Mouse (Mus musculus): ENCODE results near the gene Sh3gl3.

Gene Sh3gl3

GRCm38 (mm10) chr7:82173540-82173939 lies at the start of gene Sh3gl3:
Gene Sh3gl3 (plus strand): TSS chr7:82173840.
- DNase-seq = no peak

DNA sequence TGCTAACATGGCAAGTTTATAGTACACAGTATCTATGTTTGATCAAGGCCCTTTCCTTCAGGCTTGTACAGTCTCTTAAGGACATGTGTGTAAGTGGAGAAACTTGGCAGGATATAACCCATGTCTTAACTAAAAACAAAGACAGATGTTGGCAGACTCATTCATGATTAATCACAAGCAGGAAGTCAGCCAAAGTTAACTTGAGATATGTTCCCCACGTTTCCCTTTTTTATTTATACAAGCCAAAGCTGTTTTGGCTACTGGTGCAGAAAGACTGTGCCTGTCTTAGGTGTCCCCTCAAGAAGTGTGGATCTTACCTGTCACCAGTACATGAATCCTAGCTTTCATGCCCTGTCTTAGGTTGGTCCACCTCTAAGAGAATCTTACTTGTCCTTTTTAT lies 35.4 kb upstream of the Sh3gl3 start:
- DNase-seq = no peak

- DNase-seq = no peak
Measured at GRCm38 (mm10) chr7:82147151-82147550, 26.5 kb upstream of the Sh3gl3 start.

GRCm38 (mm10) chr7:82164681-82165080 lies 9.0 kb upstream of the Sh3gl3 start:
- DNase-seq = no peak

- peak; percentile 84 to 91 for DNase-seq
Measured at GRCm38 (mm10) chr7:82174571-82175326, 1.1 kb downstream of the Sh3gl3 start.

- DNase-seq = peak; percentile 29 to 33
Measured at GRCm38 (mm10) chr7:82175327-82175721, 1.7 kb downstream of the Sh3gl3 start.

DNA sequence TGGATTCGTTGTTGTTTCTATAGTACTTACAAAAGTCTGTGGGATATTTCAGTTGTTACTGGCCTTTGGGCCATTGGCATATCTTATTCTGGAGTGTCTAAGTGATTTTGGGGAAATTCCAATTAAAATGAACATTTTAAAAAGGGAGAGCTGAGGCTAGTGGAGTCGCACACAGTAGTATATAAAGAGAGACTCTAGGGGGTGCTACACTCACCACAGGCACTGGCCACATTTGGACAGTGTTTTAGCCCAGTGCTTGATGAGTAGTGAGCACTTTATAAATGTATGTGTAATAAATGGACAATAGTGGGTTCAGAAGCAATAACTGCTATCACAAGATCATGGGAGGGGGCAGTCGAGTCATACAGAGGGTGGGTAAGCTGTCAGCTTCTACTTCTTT lies 2.6 kb downstream of the Sh3gl3 start:
- DNase-seq = no peak

GRCm38 (mm10) chr7:82177336-82177735 lies 3.7 kb downstream of the Sh3gl3 start:
- DNase-seq = no peak

- DNase-seq = no peak
Measured at GRCm38 (mm10) chr7:82180919-82181318, 7.3 kb downstream of the Sh3gl3 start.

DNA sequence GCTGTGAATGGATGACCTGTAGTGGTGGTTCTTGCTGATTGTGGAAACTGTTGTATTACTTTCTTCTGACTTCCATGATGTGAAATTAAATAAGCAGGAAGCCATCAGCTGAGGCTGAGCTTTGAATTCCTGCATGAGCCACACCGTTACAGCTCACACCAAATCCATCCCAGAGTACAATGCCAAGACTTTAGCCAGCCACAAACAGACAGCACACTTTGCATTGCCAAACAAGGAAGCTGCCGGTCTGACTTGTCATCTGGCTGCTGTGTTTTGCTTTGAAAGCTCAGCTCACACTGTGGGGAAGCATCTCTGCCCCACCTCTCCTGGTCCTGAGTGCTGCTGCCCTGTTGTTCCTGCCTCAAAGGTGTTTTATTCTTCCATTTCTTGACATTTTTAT lies 9.1 kb downstream of the Sh3gl3 start:
- no peak for DNase-seq

GRCm38 (mm10) chr7:82191604-82192003 lies 18.0 kb downstream of the Sh3gl3 start:
- DNase-seq = no peak

- DNase-seq = no peak
Measured at GRCm38 (mm10) chr7:82192512-82192911, 18.9 kb downstream of the Sh3gl3 start.

- peak; percentile 10 to 19 for DNase-seq
Measured at GRCm38 (mm10) chr7:82203111-82203510, 29.5 kb downstream of the Sh3gl3 start.

DNA sequence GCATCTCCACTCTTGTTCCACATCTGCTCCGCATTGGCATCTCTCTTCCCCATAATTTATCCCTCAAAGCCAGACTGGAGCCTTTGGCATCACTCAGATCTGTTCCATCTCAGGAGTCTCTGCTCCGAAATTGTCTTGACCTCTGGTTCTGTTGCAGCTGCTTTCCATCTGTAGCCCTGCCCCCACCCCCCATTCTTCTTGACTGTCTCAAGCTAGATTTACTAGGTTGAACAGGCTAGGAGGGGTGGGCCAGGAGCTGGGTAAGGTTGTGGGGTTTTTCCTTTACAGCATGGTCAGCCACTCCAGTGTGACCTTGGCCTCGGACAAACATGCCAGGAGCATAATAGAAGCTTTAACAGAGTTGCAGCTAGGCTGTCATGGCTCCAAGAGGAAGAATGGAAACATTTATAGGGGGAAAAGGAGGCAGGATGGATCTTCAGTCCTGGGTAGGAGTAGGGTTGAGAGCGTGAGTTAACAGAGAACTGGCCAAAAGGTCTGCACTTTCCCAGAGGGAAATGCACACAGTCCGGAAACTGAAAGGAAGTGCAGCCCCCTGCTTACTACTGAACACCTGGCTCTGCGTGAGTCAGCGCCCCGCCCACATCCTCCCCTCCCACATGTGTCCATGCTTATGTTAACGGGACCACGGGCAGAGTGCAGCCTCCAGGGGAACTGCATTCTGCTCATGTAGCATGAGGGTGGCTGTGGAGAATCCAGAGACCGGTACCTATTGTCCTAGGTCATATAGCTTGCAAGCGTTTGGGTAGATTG lies 30.6 kb downstream of the Sh3gl3 start:
- DNase-seq = no peak

- DNase-seq = no peak
Measured at GRCm38 (mm10) chr7:82204975-82205374, 31.3 kb downstream of the Sh3gl3 start.

DNA sequence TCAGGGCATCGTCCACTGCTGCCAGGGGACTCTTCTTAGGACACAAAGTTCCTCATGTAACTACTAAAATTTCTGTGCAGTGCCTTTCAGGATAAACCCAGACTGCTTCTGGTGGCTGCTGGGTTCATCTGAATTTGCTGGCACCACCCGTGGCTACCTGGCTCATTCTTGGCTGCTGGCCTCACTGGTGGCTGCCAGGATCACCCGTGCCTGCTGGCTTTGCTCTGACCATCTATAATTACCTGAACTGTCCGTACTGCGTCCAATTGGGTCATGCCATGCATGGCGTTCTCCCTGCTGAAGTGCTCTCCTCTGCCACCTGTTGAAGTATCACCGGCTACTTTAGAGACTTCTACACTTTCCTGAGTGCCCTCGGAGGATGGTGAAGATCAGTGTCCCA lies 33.1 kb downstream of the Sh3gl3 start:
- DNase-seq = peak; percentile 87 to 90

DNA sequence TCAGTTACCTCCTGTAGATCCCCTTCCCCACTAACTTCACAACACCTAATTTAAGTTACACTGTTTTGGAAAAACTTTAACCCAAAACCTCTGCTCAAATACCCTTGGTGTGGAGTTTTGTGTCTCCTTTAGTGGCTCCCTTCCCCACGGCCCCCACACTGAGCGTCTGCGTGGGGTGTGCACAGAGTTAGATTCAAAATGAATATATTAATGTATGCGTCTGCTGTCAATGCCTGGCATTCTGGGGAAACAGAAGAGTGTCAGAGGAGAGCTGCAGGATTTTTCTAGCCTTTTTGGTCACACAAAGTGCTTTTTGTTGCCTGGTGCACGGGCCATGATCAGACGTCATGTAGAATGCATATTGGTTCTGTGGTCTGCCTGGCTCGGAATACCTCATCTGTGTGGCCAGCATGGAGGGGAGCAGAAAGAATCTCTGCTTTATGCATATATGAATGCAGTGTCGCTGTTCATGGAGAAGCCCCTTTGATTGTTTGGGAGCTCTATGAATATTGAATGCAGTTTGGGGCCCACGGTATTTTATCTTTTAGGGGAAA lies 47.8 kb downstream of the Sh3gl3 start:
- DNase-seq = no peak

GRCm38 (mm10) chr7:82223906-82224846 lies 50.5 kb downstream of the Sh3gl3 start:
- no peak for DNase-seq

- no peak for DNase-seq
Measured at GRCm38 (mm10) chr7:82233201-82233600, 59.6 kb downstream of the Sh3gl3 start.

- no peak for DNase-seq
Measured at GRCm38 (mm10) chr7:82234010-82234897, 60.6 kb downstream of the Sh3gl3 start.

- no peak for DNase-seq
Measured at GRCm38 (mm10) chr7:82234898-82235290, 61.3 kb downstream of the Sh3gl3 start.

- no peak for DNase-seq
Measured at GRCm38 (mm10) chr7:82235486-82235885, 61.8 kb downstream of the Sh3gl3 start.
